Mouse (Mus musculus): Measurements from ENCODE around the gene Pip5k1c.

Pip5k1c gene

DNA sequence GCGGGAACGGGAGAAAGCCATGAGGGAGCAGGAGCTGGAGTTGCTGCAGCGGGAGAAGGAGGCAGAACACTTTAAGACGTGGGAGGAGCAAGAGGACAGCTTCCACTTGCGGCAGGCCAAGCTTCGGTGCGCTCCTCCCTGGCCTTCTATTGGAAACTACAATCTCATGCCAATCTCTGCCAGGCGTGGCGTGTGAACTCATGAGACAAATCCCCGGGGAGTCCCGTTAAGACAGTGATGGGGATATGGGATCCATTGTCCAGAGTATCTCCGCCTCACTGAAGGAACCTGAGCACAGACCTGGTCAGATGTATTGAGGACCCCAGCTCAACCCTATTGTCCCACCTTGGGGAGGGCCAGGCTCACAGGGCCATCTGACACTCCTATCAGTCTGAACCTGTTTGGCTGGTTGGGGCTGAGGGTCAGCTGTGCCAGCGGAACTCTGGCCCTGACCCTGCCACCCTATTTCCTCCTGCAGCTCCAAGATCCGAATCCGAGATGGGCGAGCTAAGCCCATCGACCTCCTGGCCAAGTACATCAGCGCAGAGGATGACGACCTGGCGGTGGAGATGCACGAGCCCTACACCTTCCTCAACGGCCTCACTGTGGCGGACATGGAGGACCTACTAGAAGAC lies 30.5 kb downstream of the Pip5k1c start:
- DNase-seq (ENCODE audit: low read depth, low spot score): no peak

DNA sequence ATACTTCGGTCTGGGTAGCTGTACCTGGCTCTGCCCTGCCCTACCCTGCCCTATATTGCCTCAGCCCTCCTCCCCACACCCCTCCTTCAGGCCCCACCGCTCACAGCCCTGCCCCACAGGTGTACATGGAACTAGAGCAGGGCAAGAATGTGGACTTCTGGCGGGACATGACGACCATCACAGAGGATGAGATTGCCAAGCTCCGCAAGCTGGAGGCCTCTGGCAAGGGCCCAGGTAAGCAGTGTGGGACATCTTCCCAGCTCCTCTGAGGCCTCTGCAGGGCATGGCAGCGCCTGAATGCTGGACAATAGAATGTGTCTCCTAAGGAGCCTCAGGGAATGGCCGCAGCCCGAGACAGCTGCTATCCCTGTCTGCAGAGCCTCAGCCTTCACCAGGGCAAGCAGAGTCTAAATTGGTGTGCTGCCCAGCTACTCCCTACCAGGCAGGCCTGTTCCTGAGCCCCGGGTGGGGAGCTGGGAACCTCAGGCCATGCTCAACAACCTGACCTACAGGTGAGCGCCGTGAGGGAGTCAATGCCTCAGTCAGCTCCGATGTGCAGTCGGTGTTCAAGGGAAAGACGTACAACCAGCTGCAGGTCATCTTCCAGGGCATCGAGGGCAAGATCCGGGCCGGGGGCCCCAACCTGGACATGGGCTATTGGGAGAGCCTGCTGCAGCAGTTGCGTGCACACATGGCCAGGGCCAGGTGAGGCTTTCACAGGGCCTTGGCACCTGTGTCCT lies 31.2 kb downstream of the Pip5k1c start:
- no peak for DNase-seq (ENCODE audit: low read depth, low spot score)

- no peak for DNase-seq (ENCODE audit: low read depth, low spot score)
These were observed 32.4 kb downstream of the Pip5k1c start for GRCm38 (mm10) chr10:81325176-81325575.

- no peak for DNase-seq (ENCODE audit: low read depth, low spot score)
These were observed 33.0 kb downstream of the Pip5k1c start for GRCm38 (mm10) chr10:81325781-81326180.

DNA sequence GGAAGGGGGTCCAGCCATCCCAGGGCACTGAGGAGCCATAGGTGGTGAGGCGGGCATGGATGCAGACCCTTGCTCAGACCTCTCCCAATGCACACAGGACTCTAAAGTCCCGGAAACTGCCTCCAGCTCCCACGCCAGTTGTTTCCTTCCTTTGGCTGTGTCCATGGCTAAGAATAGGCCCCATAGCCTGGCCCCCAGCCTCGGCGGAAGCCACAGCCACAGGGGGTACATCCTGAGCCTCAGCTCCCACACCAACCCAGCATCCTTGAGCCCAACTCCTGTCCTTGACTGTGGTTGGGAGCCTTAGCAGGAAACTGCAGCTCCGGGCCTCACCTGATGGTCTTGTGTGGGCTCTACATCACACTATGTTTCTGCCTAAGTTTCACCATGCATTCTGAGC lies 34.1 kb downstream of the Pip5k1c start:
- no peak for DNase-seq (ENCODE audit: low read depth, low spot score)

GRCm38 (mm10) chr10:81327959-81328358 lies 35.2 kb downstream of the Pip5k1c start:
- no peak for DNase-seq (ENCODE audit: low read depth, low spot score)

DNA sequence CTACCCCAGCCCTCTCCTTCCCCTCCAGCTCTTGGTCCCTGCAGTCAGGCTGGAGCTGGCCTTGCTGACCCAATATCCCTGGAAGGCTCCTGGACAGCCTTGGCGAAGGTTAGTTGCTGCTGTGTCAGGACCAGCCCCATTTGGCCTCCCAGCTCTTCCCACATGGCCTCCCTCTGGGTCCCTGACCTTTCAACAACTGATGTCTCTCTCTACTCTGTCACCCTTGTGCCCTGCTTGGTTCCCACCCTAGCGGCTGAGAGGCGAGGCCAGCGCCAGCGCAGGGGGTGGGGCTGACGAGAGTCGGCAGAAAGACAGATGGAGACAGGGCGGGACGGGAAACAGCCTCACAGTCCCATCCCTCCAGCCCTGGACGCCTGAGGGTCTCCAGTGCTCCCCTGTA lies 35.6 kb downstream of the Pip5k1c start, which contains the start of gene Tbxa2r:
Gene Tbxa2r, plus strand, starts transcription at position 346 of the 400 bp plus-strand sequence.
- no peak for DNase-seq (ENCODE audit: low read depth, low spot score)

DNA sequence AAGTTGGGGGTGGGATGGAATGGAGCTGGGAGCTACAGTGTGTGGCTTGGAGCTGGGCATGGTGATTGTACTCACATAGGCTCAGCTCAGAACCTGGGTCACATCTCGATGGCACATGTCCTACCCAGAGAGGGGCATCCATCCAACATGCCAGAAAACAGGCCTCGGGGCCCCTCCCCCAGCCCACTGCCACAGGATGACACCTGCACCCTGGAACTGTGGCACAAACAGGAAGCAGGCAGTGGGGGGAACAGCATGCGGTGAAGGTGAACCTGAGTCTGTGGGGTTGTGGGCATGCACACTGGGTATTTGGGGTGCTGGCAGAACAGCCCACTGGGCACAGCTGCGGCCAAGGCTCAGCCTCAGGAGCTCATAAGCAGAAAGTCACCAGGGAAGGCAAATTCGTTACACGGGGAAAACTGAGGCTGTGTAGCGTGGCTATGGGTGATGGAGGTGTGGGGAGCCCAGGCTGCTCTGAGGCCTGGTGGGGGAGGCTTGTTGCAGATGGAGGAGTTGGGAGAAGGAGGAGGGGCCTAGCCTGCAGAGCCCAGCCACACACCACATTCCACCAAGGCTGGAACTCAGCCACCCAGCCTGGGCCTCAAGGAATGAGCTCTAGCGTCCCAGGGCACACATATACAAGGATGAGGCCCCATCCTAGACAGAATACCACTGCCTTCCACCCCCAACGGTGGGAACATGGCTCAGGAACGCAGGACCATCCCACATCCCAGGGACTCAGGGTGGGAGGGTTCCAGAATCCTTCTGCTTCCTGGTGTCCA lies 36.6 kb downstream of the Pip5k1c start:
- DNase-seq (ENCODE audit: low read depth, low spot score): no peak

GRCm38 (mm10) chr10:81330007-81330406 lies 37.2 kb downstream of the Pip5k1c start:
- DNase-seq (ENCODE audit: low read depth, low spot score): no peak

GRCm38 (mm10) chr10:81332277-81332676 lies 39.5 kb downstream of the Pip5k1c start:
- DNase-seq (ENCODE audit: low read depth, low spot score): no peak

GRCm38 (mm10) chr10:81334324-81334723 lies 41.6 kb downstream of the Pip5k1c start:
- DNase-seq (ENCODE audit: low read depth, low spot score): no peak

DNA sequence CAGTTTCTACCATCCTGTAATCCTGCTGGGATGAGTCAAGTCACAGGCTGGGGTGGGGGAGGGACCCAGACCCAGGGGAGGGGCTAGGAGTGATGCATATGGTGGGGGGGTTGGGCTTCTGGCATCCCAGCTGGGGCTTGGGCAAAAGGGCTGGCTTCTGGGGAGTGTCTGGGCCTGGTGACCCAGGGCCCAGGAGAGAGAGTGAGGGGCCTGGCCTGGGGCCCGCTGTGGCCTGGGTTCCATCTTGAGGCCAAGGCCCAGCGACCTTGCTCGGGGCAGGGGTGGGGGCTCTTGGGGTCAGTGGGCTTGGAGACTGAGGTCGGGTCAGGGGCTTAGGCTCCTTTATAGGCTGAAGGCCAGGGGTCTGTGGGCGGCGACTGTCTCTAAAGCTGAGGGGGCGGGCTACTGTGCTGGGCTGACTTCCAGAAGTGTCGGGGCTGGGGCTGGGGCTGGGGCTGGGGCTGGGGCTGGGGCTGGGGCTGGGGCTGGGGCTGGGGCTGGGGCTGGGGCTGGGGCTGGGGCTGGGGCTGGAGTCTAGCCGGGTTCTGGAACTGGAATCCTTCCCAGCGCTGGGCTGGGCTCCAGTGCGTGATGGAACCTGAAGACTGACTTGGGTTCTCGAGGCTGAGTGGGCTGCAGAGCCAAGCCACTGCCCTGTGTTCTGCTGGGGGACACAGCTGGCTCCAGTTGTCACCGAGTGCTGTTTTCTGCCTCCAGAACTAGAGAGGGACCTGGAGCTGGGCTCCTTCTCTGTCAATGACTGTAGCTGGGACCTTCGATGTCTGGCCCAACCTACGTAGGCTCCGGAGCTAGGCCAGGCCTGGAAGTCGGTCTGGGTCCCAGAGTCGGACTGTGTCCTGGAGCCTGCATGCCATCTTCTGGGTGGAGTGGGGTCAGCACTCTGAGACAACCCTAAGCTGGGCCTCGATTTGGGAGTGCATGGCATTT lies 42.9 kb downstream of the Pip5k1c start:
- no peak for DNase-seq (ENCODE audit: low read depth, low spot score)

DNA sequence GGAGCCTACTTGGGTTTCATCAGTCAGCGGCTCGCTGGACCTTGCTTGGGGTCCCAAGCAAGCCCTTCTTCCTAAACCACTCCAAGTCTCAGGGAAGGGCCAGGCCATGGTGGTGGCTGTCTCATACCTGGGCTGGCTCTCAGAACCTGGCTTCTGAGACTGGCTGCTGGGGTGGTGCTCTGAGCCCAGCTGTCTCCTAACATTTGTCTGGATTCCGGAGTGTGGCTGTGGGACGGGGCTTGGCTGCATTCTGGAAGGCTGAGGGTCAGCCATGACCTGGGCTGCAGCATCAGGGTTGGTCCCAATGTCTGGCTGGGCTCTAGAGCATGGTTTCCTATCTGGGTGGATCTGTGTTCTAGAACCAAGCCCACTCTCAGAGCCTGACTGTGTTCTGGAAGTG lies 43.8 kb downstream of the Pip5k1c start:
- no peak for DNase-seq (ENCODE audit: low read depth, low spot score)

DNA sequence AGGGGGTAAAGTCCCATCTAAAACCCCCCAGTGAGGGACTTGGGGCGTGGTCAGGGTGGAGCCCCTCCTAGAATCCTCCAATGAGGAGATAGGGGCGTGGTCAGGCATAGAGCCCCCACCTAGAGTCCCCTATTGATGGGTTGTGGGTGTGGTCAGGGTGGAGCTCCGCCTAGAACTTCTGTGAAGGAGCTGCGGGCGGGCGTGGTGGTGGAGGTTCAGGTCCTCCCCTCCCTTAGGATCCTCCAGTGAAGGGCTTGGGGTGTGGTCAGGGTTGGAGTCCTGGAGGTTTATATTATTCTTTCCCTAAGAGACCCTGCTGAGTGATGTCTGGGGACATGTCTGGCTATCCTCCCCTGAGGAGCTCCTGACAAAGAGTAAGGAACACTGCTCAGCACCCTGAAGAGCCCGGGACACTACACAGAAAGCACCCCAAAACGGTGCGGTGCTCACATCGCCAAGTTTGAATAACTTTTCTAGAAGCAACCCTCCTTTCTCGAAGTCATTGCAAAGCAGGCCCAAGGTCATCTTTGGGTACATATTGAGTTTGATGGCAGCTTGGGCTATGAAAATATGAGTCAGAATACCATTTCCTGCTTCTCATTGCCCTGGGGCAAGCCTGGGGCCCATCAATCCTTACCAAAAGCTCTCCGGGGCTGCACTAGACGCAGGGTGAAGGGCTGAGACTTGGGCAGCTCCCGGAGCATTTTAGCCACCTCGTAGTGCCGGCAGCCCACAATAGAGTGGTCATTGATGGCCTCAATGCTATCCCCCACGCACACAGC lies 48.0 kb downstream of the Pip5k1c start:
- no peak for DNase-seq (ENCODE audit: low read depth, low spot score)

- DNase-seq (ENCODE audit: low read depth, low spot score): no peak
These were observed 48.7 kb downstream of the Pip5k1c start for GRCm38 (mm10) chr10:81341333-81341949.

DNA sequence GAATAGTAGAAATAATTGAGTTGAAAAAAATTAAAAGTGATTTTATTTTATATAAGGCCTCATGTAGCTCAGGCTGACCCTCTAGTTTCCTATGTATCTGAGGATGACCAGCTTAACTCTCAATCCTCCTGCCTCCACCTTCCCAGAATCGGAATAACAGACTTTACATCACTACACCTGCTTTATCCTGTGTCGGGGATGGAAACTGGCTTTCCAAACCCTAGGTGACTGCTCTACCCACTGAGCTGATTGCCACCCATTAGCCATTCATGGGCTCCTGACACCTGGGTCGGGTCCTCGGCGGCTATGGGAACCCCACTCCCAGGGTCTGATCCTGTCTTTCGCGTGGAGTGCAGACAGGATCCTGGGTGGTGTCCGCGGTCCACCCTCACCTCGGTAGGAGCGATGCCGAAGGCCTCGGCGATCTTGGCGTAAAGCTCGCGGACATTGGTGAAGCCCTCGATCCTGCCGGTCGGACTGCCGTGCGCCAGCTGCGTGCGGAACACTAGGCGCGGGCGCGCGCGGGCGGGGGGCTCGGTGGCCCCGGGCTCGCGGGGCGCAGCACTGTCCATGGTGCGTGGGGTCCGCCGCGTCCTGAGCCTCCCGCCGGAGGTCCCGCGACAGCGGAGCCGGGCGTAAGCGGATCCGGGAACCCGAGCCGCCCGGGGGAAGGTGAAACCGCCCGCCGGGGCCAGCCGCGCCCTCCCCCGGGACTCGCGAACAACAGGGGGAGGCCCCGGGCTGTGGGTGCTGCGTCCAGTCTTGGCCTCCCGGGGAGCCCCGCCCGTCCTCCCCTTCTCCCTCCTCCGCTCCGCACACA lies 50.1 kb downstream of the Pip5k1c start, which contains the start of gene Gipc3:
Gene Gipc3, minus strand, starts transcription at position 581 of the 820 bp plus-strand sequence.
- DNase-seq (ENCODE audit: low read depth, low spot score): no peak

DNA sequence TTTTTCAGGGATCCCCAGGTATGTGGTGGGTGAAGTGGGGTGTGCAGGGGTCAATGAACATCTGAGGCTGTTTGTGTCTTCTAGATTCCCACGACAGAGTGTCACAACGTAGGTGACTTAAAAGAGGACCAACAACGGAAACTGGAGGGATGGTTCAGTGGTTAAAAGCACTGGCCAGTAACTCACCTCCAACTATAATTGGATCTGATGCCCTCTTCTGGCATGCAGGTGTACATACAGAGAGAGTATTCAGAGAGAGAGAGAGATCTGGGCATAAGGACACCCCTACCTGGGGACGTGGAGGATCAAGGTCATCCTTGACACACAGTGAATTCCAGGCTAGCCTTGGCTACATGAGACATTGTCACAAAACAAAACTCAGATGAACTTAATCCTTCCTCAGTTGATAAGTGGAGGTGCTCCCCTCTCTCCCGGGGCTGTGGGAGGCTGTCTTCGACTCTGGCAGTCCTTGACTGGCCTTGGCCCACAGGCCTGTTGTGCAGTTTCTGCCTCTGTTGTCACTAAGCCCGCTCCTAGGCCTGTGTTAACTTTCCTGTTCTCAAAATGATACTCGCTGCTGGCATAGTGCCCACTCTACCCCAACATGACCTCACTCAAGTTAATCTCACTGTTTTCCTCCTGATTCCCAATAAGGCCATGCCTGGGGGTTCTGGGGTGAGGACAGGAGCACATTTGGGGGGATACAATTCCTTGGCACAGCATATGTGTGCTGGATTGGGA lies 51.8 kb downstream of the Pip5k1c start:
- DNase-seq (ENCODE audit: low read depth, low spot score): no peak

- DNase-seq (ENCODE audit: low read depth, low spot score): no peak
These were observed 52.4 kb downstream of the Pip5k1c start for GRCm38 (mm10) chr10:81345162-81345534.
